Mouse (Mus musculus): ENCODE data around the gene Tnks1bp1. TPM values are rescaled to one million over a fixed set of nuclear protein-coding genes. Genes with fewer than 3 reads are reported as not detected.
A peak's percentile ranks its signal among the peaks of the same experiment; 100 is the strongest.

Gene Tnks1bp1
- 23.0 and 27.4 TPM in 2 replicates for polyA plus RNA-seq (2015; fragmentation: Nextera tagmentation; extraction: Ambion mirVana)

GRCm38 (mm10) chr2:85047596-85048167 lies at the start of gene Tnks1bp1:
Tnks1bp1 (plus strand) TSS chr2:85048022.
- Histone ChIP-seq H3K27ac (ENCODE audit: low read length) (peak within 1 kb of the TSS; percentile 87), H3K27me3 (ENCODE audit: control insufficient read depth, insufficient read depth, low read depth, low read length) (no peaks in the 10 kb centered on the region), H3K4me3 (ENCODE audit: low read depth, low read length) (peak within 1 kb of the TSS; percentile 76), H3K36me3 (ENCODE audit: control insufficient read depth, insufficient read depth, low read length) (peaks cover 35% of the 10 kb centered on the region), H3K9ac (ENCODE audit: low read depth, low read length) (peak within 1 kb of the TSS; percentile 83), H3K4me2 (ENCODE audit: low read length) (peak within 1 kb of the TSS; percentile 61), H3K9me3 (replicated peaks; ENCODE audit: control insufficient read depth, low read length, poor library complexity, severe bottlenecking) (no peaks in the 10 kb centered on the region), H3K4me1 (ENCODE audit: control insufficient read depth, insufficient read depth, low read length) (peaks cover 30% of the 10 kb centered on the region)
- 0% methylated on average over 41 of the region's 42 CpGs for WGBS
- ATAC-seq: peak; percentile 91

GRCm38 (mm10) chr2:84999486-85000181 lies 48.2 kb upstream of the Tnks1bp1 start:
- Histone ChIP-seq H3K4me3 (ENCODE audit: low read depth, low read length) (no peak overlapping the region), H3K27me3 (ENCODE audit: control insufficient read depth, insufficient read depth, low read depth, low read length) (no peaks in the 10 kb centered on the region), H3K36me3 (ENCODE audit: control insufficient read depth, insufficient read depth, low read length) (no peaks in the 10 kb centered on the region), H3K4me2 (ENCODE audit: low read length) (no peak overlapping the region), H3K9me3 (replicated peaks; ENCODE audit: control insufficient read depth, low read length, poor library complexity, severe bottlenecking) (no peaks in the 10 kb centered on the region), H3K4me1 (ENCODE audit: control insufficient read depth, insufficient read depth, low read length) (no peaks in the 10 kb centered on the region), H3K9ac (ENCODE audit: low read depth, low read length) (no peak overlapping the region), H3K27ac (ENCODE audit: low read length) (no peak overlapping the region)
- 83% methylated on average over 3 of the region's 3 CpGs for WGBS
- no peak for ATAC-seq

- Histone ChIP-seq H3K4me3 (ENCODE audit: low read depth, low read length) (no peak overlapping the region), H3K4me2 (ENCODE audit: low read length) (no peak overlapping the region), H3K36me3 (ENCODE audit: control insufficient read depth, insufficient read depth, low read length) (no peaks in the 10 kb centered on the region), H3K9ac (ENCODE audit: low read depth, low read length) (no peak overlapping the region), H3K27me3 (ENCODE audit: control insufficient read depth, insufficient read depth, low read depth, low read length) (no peaks in the 10 kb centered on the region), H3K27ac (ENCODE audit: low read length) (no peak overlapping the region), H3K4me1 (ENCODE audit: control insufficient read depth, insufficient read depth, low read length) (no peaks in the 10 kb centered on the region), H3K9me3 (replicated peaks; ENCODE audit: control insufficient read depth, low read length, poor library complexity, severe bottlenecking) (no peaks in the 10 kb centered on the region)
- 72% methylated on average over 13 of the region's 13 CpGs for WGBS
- no peak for ATAC-seq
Measured at GRCm38 (mm10) chr2:85001497-85001896, 46.3 kb upstream of the Tnks1bp1 start.

- Histone ChIP-seq H3K4me1 (ENCODE audit: control insufficient read depth, insufficient read depth, low read length) (no peaks in the 10 kb centered on the region), H3K9me3 (replicated peaks; ENCODE audit: control insufficient read depth, low read length, poor library complexity, severe bottlenecking) (no peaks in the 10 kb centered on the region), H3K27me3 (ENCODE audit: control insufficient read depth, insufficient read depth, low read depth, low read length) (no peaks in the 10 kb centered on the region), H3K36me3 (ENCODE audit: control insufficient read depth, insufficient read depth, low read length) (no peaks in the 10 kb centered on the region), H3K4me3 (ENCODE audit: low read depth, low read length) (no peak overlapping the region), H3K4me2 (ENCODE audit: low read length) (no peak overlapping the region), H3K27ac (ENCODE audit: low read length) (no peak overlapping the region), H3K9ac (ENCODE audit: low read depth, low read length) (no peak overlapping the region)
- ATAC-seq: no peak
- WGBS: 88% methylated on average over 8 of the region's 8 CpGs
Measured at GRCm38 (mm10) chr2:85002575-85002974, 45.2 kb upstream of the Tnks1bp1 start.

- no peak for ATAC-seq
- H3K4me2 ChIP-seq (ENCODE audit: low read length): no peak overlapping the region
- no peaks in the 10 kb centered on the region for H3K27me3 ChIP-seq (ENCODE audit: control insufficient read depth, insufficient read depth, low read depth, low read length)
- H3K36me3 ChIP-seq (ENCODE audit: control insufficient read depth, insufficient read depth, low read length): no peaks in the 10 kb centered on the region
- no peak overlapping the region for H3K27ac ChIP-seq (ENCODE audit: low read length)
- no peaks in the 10 kb centered on the region for H3K4me1 ChIP-seq (ENCODE audit: control insufficient read depth, insufficient read depth, low read length)
- no peaks in the 10 kb centered on the region for H3K9me3 ChIP-seq (replicated peaks; ENCODE audit: control insufficient read depth, low read length, poor library complexity, severe bottlenecking)
- H3K4me3 ChIP-seq (ENCODE audit: low read depth, low read length): no peak overlapping the region
- H3K9ac ChIP-seq (ENCODE audit: low read depth, low read length): no peak overlapping the region
- WGBS: 88% methylated on average over 4 of the region's 4 CpGs
Measured at GRCm38 (mm10) chr2:85004341-85004740, 43.5 kb upstream of the Tnks1bp1 start.

GRCm38 (mm10) chr2:85006600-85006999 lies 41.2 kb upstream of the Tnks1bp1 start:
- no peaks in the 10 kb centered on the region for H3K27me3 ChIP-seq (ENCODE audit: control insufficient read depth, insufficient read depth, low read depth, low read length)
- ATAC-seq: no peak
- 82% methylated on average over 7 of the region's 7 CpGs for WGBS
- H3K27ac ChIP-seq (ENCODE audit: low read length): no peak overlapping the region
- H3K4me2 ChIP-seq (ENCODE audit: low read length): no peak overlapping the region
- no peaks in the 10 kb centered on the region for H3K4me1 ChIP-seq (ENCODE audit: control insufficient read depth, insufficient read depth, low read length)
- no peak overlapping the region for H3K4me3 ChIP-seq (ENCODE audit: low read depth, low read length)
- no peaks in the 10 kb centered on the region for H3K36me3 ChIP-seq (ENCODE audit: control insufficient read depth, insufficient read depth, low read length)
- no peaks in the 10 kb centered on the region for H3K9me3 ChIP-seq (replicated peaks; ENCODE audit: control insufficient read depth, low read length, poor library complexity, severe bottlenecking)
- H3K9ac ChIP-seq (ENCODE audit: low read depth, low read length): no peak overlapping the region

GRCm38 (mm10) chr2:85007729-85008128 lies 40.1 kb upstream of the Tnks1bp1 start:
- Histone ChIP-seq H3K9me3 (replicated peaks; ENCODE audit: control insufficient read depth, low read length, poor library complexity, severe bottlenecking) (no peaks in the 10 kb centered on the region), H3K4me1 (ENCODE audit: control insufficient read depth, insufficient read depth, low read length) (no peaks in the 10 kb centered on the region), H3K4me2 (ENCODE audit: low read length) (no peak overlapping the region), H3K4me3 (ENCODE audit: low read depth, low read length) (no peak overlapping the region), H3K36me3 (ENCODE audit: control insufficient read depth, insufficient read depth, low read length) (no peaks in the 10 kb centered on the region), H3K27ac (ENCODE audit: low read length) (no peak overlapping the region), H3K9ac (ENCODE audit: low read depth, low read length) (no peak overlapping the region), H3K27me3 (ENCODE audit: control insufficient read depth, insufficient read depth, low read depth, low read length) (no peaks in the 10 kb centered on the region)
- no peak for ATAC-seq
- WGBS: 23% methylated on average over 4 of the region's 4 CpGs

GRCm38 (mm10) chr2:85009212-85009611 lies 38.6 kb upstream of the Tnks1bp1 start:
- no peak for ATAC-seq
- H3K4me1 ChIP-seq (ENCODE audit: control insufficient read depth, insufficient read depth, low read length): no peaks in the 10 kb centered on the region
- H3K4me3 ChIP-seq (ENCODE audit: low read depth, low read length): no peak overlapping the region

GRCm38 (mm10) chr2:85011906-85012604 lies 35.8 kb upstream of the Tnks1bp1 start:
- Histone ChIP-seq H3K4me2 (ENCODE audit: low read length) (no peak overlapping the region), H3K9me3 (replicated peaks; ENCODE audit: control insufficient read depth, low read length, poor library complexity, severe bottlenecking) (no peaks in the 10 kb centered on the region), H3K27me3 (ENCODE audit: control insufficient read depth, insufficient read depth, low read depth, low read length) (no peaks in the 10 kb centered on the region), H3K27ac (ENCODE audit: low read length) (no peak overlapping the region), H3K4me3 (ENCODE audit: low read depth, low read length) (no peak overlapping the region), H3K4me1 (ENCODE audit: control insufficient read depth, insufficient read depth, low read length) (no peaks in the 10 kb centered on the region), H3K9ac (ENCODE audit: low read depth, low read length) (no peak overlapping the region), H3K36me3 (ENCODE audit: control insufficient read depth, insufficient read depth, low read length) (no peaks in the 10 kb centered on the region)
- ATAC-seq: no peak
- 74% methylated on average over 9 of the region's 9 CpGs for WGBS

More at GRCm38 (mm10) chr2:85009212-85009611, 38.6 kb upstream of the Tnks1bp1 start:
- 96% methylated on average over 2 of the region's 2 CpGs for WGBS
- no peaks in the 10 kb centered on the region for H3K27me3 ChIP-seq (ENCODE audit: control insufficient read depth, insufficient read depth, low read depth, low read length)
- H3K27ac ChIP-seq (ENCODE audit: low read length): no peak overlapping the region
- no peaks in the 10 kb centered on the region for H3K36me3 ChIP-seq (ENCODE audit: control insufficient read depth, insufficient read depth, low read length)
- no peaks in the 10 kb centered on the region for H3K9me3 ChIP-seq (replicated peaks; ENCODE audit: control insufficient read depth, low read length, poor library complexity, severe bottlenecking)
- no peak overlapping the region for H3K4me2 ChIP-seq (ENCODE audit: low read length)
- H3K9ac ChIP-seq (ENCODE audit: low read depth, low read length): no peak overlapping the region

Measured in midbrain, embryonic 16.5 days (tissue).